Mouse (Mus musculus): ENCODE results near the gene Lrrc45. TPM values are rescaled to one million over a fixed set of nuclear protein-coding genes. Genes with fewer than 3 reads are reported as not detected.
A peak's percentile ranks its signal among the peaks of the same experiment; 100 is the strongest.

Gene Lrrc45
- polyA plus RNA-seq, 1 experiment from 2014 or later = 65.9 TPM

DNA sequence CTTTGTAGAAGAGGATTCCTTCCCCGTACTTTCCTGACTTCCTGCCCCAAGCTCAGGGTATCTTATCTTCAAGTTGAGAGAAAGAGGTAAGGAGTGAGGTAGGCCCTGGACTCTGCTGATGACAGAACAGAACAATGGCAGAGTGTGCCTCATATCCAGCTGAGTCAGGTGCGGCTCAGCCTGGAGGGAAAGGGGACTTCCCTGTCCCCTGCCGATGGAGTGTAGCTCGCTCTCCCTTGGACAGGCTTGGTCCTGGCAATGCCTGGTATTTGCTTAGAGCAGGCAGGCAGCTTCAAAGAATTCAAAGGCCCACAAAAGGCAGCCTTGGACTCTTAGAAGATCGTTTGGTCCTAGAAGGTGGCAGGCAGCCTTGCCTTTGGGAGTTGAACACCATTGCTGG lies 7.6 kb upstream of the Lrrc45 start:
- no peak overlapping the region for H3K4me3 ChIP-seq

DNA sequence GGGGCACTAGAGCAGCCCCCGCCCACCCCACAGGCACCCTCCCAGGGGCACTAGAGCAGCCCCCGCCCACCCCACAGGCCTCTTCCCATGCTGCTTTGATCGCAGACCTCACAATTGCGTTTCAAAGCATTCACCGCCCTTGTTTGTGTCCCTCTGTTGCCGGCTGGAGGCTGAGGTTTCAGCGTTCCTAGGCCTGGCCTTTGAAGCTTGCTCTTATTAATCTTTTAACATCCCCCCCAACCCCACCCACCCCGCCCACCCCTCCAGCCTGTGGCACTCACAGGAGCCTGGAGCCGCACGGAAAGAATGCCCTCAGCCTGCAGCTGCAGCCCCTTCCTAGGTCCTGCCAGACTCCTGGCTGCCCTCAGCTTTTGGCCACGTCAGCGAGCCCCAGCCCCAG lies 6.5 kb upstream of the Lrrc45 start:
- 8% methylated on average over 11 of the region's 12 CpGs for WGBS
- Histone ChIP-seq H3K9me3 (no peaks in the 10 kb centered on the region), H3K36me3 (peaks cover 30% of the 10 kb centered on the region), H3K27ac (peak overlapping the region; percentile 58), H3K4me2 (no peak overlapping the region), H3K27me3 (no peaks in the 10 kb centered on the region), H3K4me1 (peaks cover 73% of the 10 kb centered on the region), H3K9ac (no peak overlapping the region), H3K4me3 (no peak overlapping the region)
- no peak for ATAC-seq (ENCODE audit: insufficient number of reproducible peaks, low FRiP score, low TSS enrichment, low read depth)

More for the DNA sequence above, 7.6 kb upstream of the Lrrc45 start:
- H3K4me1 ChIP-seq = peaks cover 65% of the 10 kb centered on the region
- 59% methylated on average over 5 of the region's 5 CpGs for WGBS
- peaks cover 38% of the 10 kb centered on the region for H3K36me3 ChIP-seq
- H3K4me2 ChIP-seq = no peak overlapping the region
- H3K9ac ChIP-seq = no peak overlapping the region
- no peaks in the 10 kb centered on the region for H3K27me3 ChIP-seq
- no peaks in the 10 kb centered on the region for H3K9me3 ChIP-seq
- H3K27ac ChIP-seq = peak overlapping the region; percentile 58
- no peak for ATAC-seq (ENCODE audit: insufficient number of reproducible peaks, low FRiP score, low TSS enrichment, low read depth)

GRCm38 (mm10) chr11:120707969-120708368 lies 5.8 kb upstream of the Lrrc45 start:
- H3K27me3 ChIP-seq = no peaks in the 10 kb centered on the region
- H3K36me3 ChIP-seq = peaks cover 26% of the 10 kb centered on the region
- no peak overlapping the region for H3K4me3 ChIP-seq
- no peak overlapping the region for H3K9ac ChIP-seq
- no peak for ATAC-seq (ENCODE audit: insufficient number of reproducible peaks, low FRiP score, low TSS enrichment, low read depth)
- H3K4me1 ChIP-seq = peaks cover 80% of the 10 kb centered on the region
- WGBS = 27% methylated on average over 5 of the region's 5 CpGs
- H3K9me3 ChIP-seq = no peaks in the 10 kb centered on the region
- H3K4me2 ChIP-seq = no peak overlapping the region
- H3K27ac ChIP-seq = peak overlapping the region; percentile 58

DNA sequence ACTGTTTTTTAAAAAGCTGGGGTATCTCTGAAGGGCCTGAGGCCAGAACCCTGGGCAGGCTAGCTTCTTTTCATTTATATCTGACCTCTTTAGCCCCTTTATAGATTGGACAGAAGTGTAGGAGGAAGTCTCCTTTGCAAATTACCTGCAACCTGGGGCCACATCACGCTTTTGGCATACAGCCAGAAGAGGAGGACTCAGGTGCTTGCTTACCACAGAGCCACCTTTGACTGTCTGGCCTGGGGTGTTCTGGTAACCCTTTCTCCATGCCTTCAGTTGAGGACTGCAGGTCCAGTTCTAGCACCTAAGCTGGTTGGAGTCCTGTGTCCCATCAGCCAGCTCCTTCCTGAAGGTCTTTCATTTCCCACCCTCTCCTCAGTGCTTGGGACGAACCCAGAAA lies 4.2 kb upstream of the Lrrc45 start:
- no peak overlapping the region for H3K9ac ChIP-seq
- H3K4me2 ChIP-seq = no peak overlapping the region
- H3K4me3 ChIP-seq = no peak overlapping the region
- 63% methylated on average over 2 of the region's 2 CpGs for WGBS
- H3K4me1 ChIP-seq = peaks cover 75% of the 10 kb centered on the region
- H3K9me3 ChIP-seq = no peaks in the 10 kb centered on the region
- no peaks in the 10 kb centered on the region for H3K27me3 ChIP-seq
- H3K27ac ChIP-seq = no peak overlapping the region
- ATAC-seq (ENCODE audit: insufficient number of reproducible peaks, low FRiP score, low TSS enrichment, low read depth) = no peak
- H3K36me3 ChIP-seq = peaks cover 26% of the 10 kb centered on the region

GRCm38 (mm10) chr11:120710672-120711071 lies 3.1 kb upstream of the Lrrc45 start:
- peaks cover 35% of the 10 kb centered on the region for H3K36me3 ChIP-seq
- no peaks in the 10 kb centered on the region for H3K27me3 ChIP-seq
- H3K4me2 ChIP-seq = no peak overlapping the region
- no peak overlapping the region for H3K9ac ChIP-seq
- ATAC-seq (ENCODE audit: insufficient number of reproducible peaks, low FRiP score, low TSS enrichment, low read depth) = no peak
- 20% methylated on average over 5 of the region's 5 CpGs for WGBS
- H3K4me3 ChIP-seq = no peak overlapping the region
- H3K27ac ChIP-seq = peak overlapping the region; percentile 40; the same call in 1 of the 2 replicates
- no peaks in the 10 kb centered on the region for H3K9me3 ChIP-seq
- peaks cover 74% of the 10 kb centered on the region for H3K4me1 ChIP-seq

DNA sequence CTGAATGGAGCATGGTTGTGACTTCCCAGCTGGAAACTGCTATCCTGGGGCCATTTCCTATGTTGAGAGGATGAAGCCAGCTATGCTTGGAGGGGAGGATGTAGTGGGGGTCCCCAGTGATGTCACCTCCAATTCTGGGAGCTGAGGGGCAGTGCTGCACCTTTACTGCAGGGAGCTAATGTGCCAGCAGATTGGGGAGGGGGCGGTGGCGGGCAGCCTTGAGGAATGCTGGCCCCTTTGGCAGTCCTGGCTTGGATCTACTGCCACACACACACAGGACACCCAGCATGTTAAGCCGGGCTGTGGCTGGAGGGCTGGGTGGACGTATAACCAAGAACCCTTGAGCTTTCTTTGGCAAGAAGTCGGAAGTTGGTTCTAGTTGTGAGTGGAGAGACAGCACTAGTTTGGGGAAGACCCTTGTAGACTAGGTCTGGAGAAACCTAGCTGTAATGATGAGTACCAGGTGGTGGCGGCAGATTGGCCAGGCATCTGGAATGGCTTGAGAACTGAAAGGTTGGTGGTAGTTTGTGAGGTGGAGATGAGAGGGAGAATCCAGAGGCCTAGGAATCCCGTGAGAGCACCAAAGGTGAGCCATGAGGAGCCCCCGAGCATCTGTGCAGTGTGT lies 1.6 kb upstream of the Lrrc45 start:
- ATAC-seq (ENCODE audit: insufficient number of reproducible peaks, low FRiP score, low TSS enrichment, low read depth) = no peak
- H3K36me3 ChIP-seq = peaks cover 46% of the 10 kb centered on the region
- peaks cover 60% of the 10 kb centered on the region for H3K4me1 ChIP-seq
- peak overlapping the region; percentile 78; the same call in 1 of the 2 replicates for H3K4me3 ChIP-seq
- WGBS = 47% methylated on average over 8 of the region's 8 CpGs
- H3K9ac ChIP-seq = no peak overlapping the region
- no peaks in the 10 kb centered on the region for H3K27me3 ChIP-seq
- H3K4me2 ChIP-seq = peak overlapping the region; percentile 99
- H3K27ac ChIP-seq = no peak overlapping the region; the same call in 1 of the 2 replicates
- H3K9me3 ChIP-seq = no peaks in the 10 kb centered on the region

- Histone ChIP-seq H3K36me3 (peaks cover 55% of the 10 kb centered on the region), H3K4me2 (peak overlapping the region; percentile 99), H3K27ac (peak overlapping the region; percentile 87), H3K4me3 (peak overlapping the region; percentile 78), H3K27me3 (no peaks in the 10 kb centered on the region), H3K9ac (peak overlapping the region; percentile 55), H3K9me3 (no peaks in the 10 kb centered on the region), H3K4me1 (peaks cover 52% of the 10 kb centered on the region)
- ATAC-seq (ENCODE audit: insufficient number of reproducible peaks, low FRiP score, low TSS enrichment, low read depth) = peak; percentile 20
- WGBS = under 1% methylated on average over 38 of the region's 38 CpGs
These were observed 755 bp upstream of the Lrrc45 start for GRCm38 (mm10) chr11:120712771-120713568.

DNA sequence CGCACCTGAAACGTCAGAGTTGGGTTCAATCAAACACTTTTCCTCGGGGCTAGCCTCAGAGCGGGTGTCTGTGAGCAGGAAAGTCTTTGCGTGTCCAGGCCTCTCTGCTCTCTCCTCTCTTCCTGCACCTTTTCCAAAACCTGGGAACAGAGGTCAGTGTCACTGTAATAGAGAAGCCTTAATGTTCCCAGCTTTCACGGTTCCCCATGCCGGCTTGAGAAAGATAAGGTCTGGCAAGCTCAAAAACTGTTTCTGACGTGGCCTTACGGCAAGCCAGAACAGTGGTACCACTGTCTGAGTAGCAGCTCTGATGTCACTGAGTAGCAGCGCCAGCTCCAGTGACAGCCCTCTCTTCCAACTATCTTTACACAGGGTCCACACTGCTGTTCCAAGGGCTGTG lies 821 bp downstream of the Lrrc45 start:
- H3K4me2 ChIP-seq = peak overlapping the region; percentile 99
- no peaks in the 10 kb centered on the region for H3K9me3 ChIP-seq
- H3K27ac ChIP-seq = no peak overlapping the region
- H3K27me3 ChIP-seq = no peaks in the 10 kb centered on the region
- WGBS = 50% methylated on average over 10 of the region's 10 CpGs
- H3K9ac ChIP-seq = peak overlapping the region; percentile 57
- no peak for ATAC-seq (ENCODE audit: insufficient number of reproducible peaks, low FRiP score, low TSS enrichment, low read depth)
- H3K4me3 ChIP-seq = peak overlapping the region; percentile 78
- peaks cover 59% of the 10 kb centered on the region for H3K36me3 ChIP-seq
- H3K4me1 ChIP-seq = peaks cover 41% of the 10 kb centered on the region

GRCm38 (mm10) chr11:120715131-120715530 lies 1.4 kb downstream of the Lrrc45 start:
- Histone ChIP-seq H3K4me3 (peak overlapping the region; percentile 78; the same call in 1 of the 2 replicates), H3K9ac (no peak overlapping the region), H3K27ac (no peak overlapping the region), H3K4me1 (peaks cover 41% of the 10 kb centered on the region), H3K27me3 (no peaks in the 10 kb centered on the region), H3K9me3 (no peaks in the 10 kb centered on the region), H3K4me2 (no peak overlapping the region), H3K36me3 (peaks cover 62% of the 10 kb centered on the region)
- no peak for ATAC-seq (ENCODE audit: insufficient number of reproducible peaks, low FRiP score, low TSS enrichment, low read depth)
- WGBS = 85% methylated on average over 9 of the region's 9 CpGs

DNA sequence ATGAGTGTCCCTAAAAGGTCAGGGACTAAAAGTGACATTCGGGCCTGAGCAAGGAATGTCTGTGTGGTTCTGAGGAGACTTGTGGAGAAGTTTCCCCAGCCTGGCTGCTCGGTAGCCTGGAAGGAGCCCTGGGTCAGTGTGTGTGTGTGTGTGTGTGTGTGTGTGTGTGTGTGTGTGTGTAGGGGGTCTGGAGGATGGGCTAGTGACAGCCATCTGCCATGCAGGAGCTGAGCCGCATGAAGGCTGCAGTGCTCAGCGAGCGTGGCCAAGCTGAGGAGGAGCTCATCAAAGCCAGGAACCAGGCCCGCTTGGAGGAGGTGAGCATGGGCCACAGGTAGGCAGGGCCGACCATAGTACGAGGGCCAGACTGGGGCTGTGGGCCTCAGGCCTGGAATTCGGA lies 5.5 kb downstream of the Lrrc45 start:
- 89% methylated on average over 9 of the region's 9 CpGs for WGBS
- no peak overlapping the region for H3K4me2 ChIP-seq
- H3K27me3 ChIP-seq = no peaks in the 10 kb centered on the region
- H3K9ac ChIP-seq = no peak overlapping the region
- H3K9me3 ChIP-seq = no peaks in the 10 kb centered on the region
- ATAC-seq (ENCODE audit: insufficient number of reproducible peaks, low FRiP score, low TSS enrichment, low read depth) = no peak
- H3K4me3 ChIP-seq = no peak overlapping the region
- H3K27ac ChIP-seq = no peak overlapping the region
- peaks cover 36% of the 10 kb centered on the region for H3K4me1 ChIP-seq
- peaks cover 52% of the 10 kb centered on the region for H3K36me3 ChIP-seq

GRCm38 (mm10) chr11:120719841-120720376 lies 6.2 kb downstream of the Lrrc45 start:
- Histone ChIP-seq H3K27me3 (no peaks in the 10 kb centered on the region), H3K4me2 (no peak overlapping the region), H3K9me3 (no peaks in the 10 kb centered on the region), H3K9ac (no peak overlapping the region), H3K4me1 (peaks cover 29% of the 10 kb centered on the region), H3K27ac (no peak overlapping the region), H3K36me3 (peaks cover 49% of the 10 kb centered on the region), H3K4me3 (no peak overlapping the region)
- 90% methylated on average over 13 of the region's 13 CpGs for WGBS
- ATAC-seq (ENCODE audit: insufficient number of reproducible peaks, low FRiP score, low TSS enrichment, low read depth) = no peak

GRCm38 (mm10) chr11:120720450-120720849 lies 6.7 kb downstream of the Lrrc45 start:
- Histone ChIP-seq H3K36me3 (peaks cover 49% of the 10 kb centered on the region), H3K27ac (peak overlapping the region; percentile 54; the same call in 1 of the 2 replicates)

More at GRCm38 (mm10) chr11:120720450-120720849, 6.7 kb downstream of the Lrrc45 start:
- Histone ChIP-seq H3K9me3 (no peaks in the 10 kb centered on the region), H3K27me3 (no peaks in the 10 kb centered on the region), H3K4me1 (peaks cover 24% of the 10 kb centered on the region), H3K4me3 (peak overlapping the region; percentile 56), H3K4me2 (peak overlapping the region; percentile 99), H3K9ac (no peak overlapping the region; the same call in 1 of the 2 replicates)
- no peak for ATAC-seq (ENCODE audit: insufficient number of reproducible peaks, low FRiP score, low TSS enrichment, low read depth)
- WGBS = 11% methylated on average over 17 of the region's 17 CpGs

All from limb, embryonic 15.5 days (tissue).